Mouse (Mus musculus) gastrocnemius, postnatal 14 days (tissue): ENCODE data around the gene Tmem247. TPM values are rescaled to one million over a fixed set of nuclear protein-coding genes. Genes with fewer than 3 reads are reported as not detected.

Experiments
- DNase-seq: peaks from one replicate; pipeline ENCODE4 v3.0.0; 2021; ENCODE audit warnings: mixed read lengths
- intact Hi-C: fragments of 180-260 bp; cut with DNase I; formaldehyde crosslinking; loops from one replicate; pipeline ENCODE4 v1.15.1; 2025; ENCODE audit warnings: low total_unique reads
- total RNA-seq, 2 experiments: library from RNA; stranded (reverse); gene quantifications; 2 replicates each; pipeline ENCODE4 v1.2.3; 2021

Tmem247 gene
- total RNA-seq, 2 experiments from 2014 or later = not detected

DNA sequence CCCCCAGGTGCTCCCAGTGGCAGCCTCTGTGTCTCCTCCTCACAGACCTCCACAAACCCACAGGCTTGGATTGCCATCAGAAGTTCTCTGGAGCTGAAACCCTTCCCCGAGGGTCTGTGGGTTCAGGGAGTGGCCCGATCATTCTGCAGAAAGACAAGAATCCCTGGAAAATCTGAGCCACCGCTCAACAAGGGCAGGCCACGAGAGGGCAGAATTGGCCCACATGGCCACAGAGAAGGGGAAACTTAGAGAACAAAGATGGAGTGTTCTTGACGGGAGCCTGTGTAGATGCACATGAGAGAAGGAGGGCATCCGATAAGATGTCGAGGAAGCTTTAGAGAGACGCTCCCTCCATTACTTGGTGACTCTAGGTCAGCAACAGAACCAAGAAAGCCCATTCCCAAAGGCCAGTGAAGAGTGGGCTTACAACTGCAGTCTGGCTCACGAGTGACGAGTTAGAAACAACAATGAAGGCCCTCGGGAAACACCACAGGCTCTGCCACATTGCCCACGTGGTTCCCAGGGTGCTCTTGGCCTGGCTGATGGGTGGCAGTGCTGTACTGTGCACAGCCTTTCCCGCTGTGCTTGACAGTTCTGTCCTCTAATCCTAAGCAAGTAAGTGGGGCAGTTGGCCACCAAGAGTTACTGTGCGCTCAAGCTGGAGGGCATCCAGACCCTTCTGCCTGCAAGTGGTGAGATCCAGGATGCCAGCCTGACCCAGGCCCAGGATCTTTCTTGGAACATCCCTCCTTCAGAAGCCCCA is 7.2 kb upstream of the Tmem247 start:
- no peak for DNase-seq
- intact Hi-C loops = loop anchor here (5.0 to 10.0 kb wide), 2 partner anchors 337 to 755 kb away; no protein-coding TSS in a partner anchor

DNA sequence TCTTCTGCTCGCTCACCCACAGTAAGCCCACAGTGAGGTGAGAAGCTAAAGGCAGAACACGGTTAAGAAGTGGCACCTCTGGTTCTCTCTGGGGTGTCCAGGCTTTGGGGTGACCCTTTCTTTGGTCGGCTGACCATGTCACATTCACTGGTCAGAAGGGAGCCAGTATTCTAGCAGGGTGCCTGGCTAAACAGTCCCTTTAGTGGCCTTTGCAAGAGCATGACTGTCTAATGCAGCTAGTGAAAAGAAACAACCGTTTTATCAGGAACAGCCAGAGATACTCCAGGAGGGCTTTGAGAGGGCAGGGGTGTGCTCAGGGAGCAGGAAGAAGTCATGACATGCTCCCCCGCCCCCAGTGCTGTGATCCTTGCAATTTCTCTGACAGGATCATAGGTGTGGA is 5.9 kb upstream of the Tmem247 start:
- intact Hi-C loops = no loop called here

DNA sequence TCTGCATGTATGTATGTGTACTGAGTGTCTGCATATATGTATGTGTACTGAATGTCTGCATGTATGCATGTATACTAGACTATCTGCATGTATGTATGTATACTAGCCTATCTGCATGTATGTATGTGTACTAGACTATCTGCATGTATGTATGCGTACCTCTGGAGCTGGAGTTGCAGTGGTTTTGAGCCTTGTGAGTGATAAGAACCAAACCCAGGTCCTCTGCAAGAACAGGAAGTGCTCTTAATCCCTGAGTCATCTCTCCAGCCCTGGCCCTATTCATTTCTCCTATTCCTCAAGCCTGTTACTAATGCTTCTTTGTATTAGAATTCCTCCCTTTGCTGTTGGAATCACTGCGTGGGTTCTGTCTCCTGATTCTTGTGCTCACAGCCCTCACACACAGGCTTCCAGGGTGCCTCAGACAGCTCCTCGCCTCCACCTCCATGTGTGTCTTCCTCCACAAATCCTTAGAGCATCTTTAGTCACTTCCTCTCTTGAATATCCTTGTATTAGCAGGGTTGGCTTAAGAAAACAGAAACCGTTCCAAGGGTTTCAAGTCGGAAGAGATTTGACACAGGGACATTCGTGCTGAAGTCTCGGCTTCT is 4.0 kb upstream of the Tmem247 start:
- no peak for DNase-seq
- intact Hi-C loops = no loop called here

More for the DNA sequence above, 5.9 kb upstream of the Tmem247 start:
- no peak for DNase-seq

DNA sequence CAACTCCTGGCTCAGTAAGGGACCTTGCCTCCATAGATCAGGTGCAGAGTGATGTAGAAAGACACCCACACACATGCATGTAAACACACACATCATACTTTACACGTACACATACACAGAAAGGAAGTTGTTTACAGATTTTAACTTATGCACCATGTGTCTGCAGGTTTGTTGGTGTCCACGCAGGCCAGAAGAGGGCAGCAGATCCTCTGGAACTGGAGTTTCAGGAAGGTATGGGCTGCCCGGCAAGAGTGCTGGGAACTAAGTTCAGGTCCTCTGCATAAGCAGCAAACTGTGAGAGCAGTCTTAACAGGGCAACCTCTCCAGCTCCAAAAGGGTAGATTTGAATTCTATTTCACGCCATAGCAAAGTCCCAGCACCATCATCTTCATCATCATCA is 1.6 kb upstream of the Tmem247 start:
- no peak for DNase-seq
- intact Hi-C loops = loop anchor here (5.0 kb wide), 1 partner anchor 127 kb away; no protein-coding TSS in a partner anchor

DNA sequence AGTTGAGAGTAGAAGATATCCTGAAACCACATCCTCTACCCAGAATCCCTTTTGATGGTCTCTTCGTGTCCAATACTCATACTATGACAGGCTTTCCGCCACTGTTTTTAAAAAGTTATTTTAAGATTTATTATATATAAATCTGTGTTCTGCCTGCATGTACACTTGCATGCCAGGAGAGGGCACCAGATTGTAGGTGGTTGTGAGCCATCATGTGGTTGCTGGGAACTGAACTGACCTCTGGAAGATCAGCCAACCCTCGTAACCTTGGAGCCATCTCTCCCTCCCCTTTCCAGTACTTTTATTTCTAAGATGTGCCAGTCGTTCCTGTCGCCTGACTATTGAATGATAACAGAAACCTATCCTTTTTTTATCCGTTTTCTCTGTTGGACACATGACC is 1.6 kb downstream of the Tmem247 start:
- intact Hi-C loops = loop anchor here (5.0 kb wide), 1 partner anchor 124 kb away; no protein-coding TSS in a partner anchor
- DNase-seq = peak; percentile 44

DNA sequence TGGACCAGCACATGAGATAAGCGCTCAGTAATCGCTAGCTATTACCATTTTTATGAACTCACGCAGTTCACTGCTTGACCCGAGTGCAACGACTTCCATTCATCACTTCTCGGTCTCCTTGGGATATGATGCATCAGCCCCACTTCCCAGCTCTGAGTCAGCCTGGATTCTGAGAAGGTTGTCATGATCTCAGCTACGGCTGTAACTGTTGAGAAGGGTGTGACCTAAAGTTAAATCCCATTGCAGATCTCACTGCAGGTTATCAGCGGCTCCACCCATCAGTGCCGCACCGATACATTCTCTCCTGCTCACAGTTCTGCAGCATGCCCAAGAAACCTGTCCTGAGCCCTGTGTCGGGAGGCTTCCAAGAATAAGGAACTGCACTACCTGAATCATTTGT is 2.6 kb downstream of the Tmem247 start:
- intact Hi-C loops = loop anchor here (5.0 kb wide), 1 partner anchor 123 kb away; no protein-coding TSS in a partner anchor
- no peak for DNase-seq

DNA sequence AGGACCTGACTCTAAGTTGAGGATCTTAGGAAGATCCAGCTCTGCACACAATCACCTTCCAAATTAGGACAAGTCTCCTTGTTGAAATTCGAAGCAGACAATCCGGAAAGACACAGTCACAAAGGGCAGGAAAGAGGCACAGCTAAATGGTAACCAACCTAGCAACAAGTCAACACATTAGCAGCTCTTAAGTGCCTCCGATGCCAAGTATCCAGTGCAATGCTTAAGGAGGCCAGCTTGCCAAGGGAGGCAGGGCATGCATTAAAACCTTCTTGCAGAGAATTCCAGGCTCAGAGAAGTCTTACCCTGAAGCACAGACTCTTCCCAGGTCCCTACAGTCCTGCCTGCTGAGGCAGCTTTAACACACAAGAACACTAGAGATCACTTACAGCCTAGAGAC is 7.5 kb downstream of the Tmem247 start:
- DNase-seq = no peak
- intact Hi-C loops = no loop called here

DNA sequence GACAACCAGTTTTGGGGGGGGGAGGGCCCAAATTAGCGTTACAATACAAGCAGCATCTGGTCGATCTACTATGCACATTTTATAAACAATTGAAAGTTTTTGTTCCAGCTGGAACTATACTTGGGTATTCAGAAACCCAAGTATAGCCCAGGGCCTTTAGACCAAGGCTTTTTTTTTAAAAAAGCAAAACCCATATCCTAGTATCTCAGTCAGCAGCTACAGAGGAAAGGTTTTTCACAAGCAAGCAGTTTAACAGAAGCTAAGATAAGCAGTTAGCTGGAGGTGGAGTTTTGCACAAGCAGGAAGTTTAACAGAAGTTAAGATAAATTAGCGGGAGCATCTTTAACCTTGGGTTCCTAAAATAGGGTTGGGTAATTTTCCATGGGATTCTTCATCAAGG is 9.7 kb downstream of the Tmem247 start:
- intact Hi-C loops = no loop called here
- no peak for DNase-seq

DNA sequence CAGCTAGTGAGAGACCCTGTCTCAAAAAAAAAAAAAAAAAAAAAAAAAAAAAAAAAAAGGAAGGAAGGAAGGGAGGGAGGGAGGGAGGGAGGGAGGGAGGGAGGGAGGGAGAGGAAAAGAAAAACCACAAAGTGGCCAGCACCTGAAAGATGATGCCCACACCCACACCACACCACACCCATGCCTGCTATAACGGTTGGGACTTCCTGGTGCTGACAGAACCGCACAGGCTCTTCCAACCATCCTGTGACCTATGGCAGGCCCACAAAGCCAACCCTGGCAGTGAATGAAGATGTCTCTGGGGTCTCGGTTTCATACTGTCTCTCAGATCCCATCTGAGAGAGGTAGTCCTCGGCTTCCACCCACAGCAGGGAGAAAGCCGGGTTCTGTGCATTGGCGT is 12.2 kb downstream of the Tmem247 start:
- no peak for DNase-seq
- intact Hi-C loops = no loop called here

DNA sequence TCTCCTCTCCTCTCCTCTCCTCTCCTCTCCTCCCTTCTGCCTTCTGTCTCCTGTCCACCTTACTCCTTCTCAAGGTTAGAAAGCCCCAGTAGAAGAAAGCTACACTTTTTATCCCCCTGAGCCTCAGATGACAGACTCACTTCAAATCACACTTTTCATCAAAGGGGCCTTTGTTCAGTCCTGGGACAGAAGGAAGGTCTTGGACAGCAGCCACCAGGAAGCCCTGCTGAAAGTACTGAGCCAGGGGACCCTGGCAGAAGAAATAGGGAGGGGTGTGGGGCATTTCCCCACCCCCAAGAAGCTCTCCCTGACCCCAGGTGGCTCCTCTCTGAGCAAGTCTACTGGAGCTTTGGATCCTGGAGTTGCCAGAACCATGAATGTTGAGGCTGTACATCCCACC is 12.8 kb downstream of the Tmem247 start:
- intact Hi-C loops = no loop called here
- DNase-seq = no peak

DNA sequence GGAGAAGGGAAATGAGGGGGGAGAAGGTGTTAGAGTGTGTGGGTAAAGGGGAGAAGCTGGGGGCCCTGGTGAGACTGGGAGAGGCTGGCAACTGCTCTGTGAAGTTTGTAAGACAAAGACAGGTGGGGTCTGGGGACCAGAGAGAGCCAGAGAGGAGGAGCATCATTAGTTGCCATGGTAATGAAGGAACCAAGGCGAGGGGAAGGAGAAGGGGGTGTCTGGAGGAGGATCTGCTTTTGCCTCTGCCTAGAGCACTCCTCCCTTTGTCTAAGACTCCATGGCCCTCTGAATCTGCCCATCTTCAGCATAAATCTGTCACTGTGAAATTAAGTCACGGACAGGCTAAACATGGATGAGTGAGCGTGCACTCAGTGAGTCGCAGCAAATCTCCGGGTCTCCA is 15.7 kb downstream of the Tmem247 start:
- intact Hi-C loops = no loop called here

DNA sequence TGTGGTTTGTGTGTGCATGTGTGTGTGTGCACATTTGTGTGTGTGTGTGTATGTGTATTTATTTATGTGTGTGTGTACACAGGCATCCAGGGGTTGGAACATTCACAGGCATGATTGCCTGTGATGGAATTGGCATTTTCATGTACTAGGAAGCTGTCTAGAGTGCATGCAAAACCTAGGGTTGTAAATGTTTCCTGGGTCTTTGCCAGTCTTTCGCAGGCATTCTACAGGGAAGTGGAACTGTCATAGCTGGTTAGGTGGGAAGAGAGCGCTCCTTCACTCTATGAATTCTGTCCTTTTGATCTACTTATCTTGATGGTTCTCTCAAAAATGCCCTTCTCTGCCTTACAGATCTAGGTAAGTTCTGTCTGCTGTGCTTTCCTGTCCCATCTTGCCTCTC is 19.9 kb downstream of the Tmem247 start:
- intact Hi-C loops = no loop called here

More for the DNA sequence above, 15.7 kb downstream of the Tmem247 start:
- DNase-seq = no peak

DNA sequence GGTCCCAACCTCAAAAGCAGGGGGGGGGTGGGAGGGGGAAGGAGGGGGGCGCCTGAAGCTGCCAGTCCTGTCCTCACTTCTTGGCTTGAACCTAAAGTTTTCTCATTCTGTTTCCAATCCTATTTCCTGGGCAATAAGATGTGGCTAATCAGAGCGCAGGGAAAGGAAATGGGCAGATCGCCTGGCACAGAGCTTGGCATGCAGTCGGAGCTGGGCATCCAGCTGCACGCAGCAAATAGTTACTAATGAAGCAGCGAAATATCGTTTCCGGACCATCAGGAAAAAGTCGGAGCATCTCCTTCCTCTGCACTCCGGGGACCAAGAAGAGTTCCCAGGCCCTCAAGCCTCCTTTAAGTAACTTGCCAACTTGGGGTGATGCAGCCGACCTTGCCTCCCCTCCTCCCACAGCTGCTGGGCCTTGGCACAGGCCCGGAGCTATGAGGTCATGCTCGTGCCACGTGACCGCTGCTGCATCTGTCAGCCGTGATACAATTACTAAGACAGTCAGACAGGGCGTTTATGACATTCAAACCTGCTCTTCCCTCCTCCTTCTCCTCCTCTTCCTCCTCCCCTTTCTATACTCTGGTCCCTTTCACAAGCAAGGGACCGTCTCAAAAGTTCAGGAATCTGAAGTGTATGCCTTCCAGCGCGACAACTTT is 20.5 kb downstream of the Tmem247 start:
- intact Hi-C loops = no loop called here

More for the DNA sequence above, 19.9 kb downstream of the Tmem247 start:
- no peak for DNase-seq

DNA sequence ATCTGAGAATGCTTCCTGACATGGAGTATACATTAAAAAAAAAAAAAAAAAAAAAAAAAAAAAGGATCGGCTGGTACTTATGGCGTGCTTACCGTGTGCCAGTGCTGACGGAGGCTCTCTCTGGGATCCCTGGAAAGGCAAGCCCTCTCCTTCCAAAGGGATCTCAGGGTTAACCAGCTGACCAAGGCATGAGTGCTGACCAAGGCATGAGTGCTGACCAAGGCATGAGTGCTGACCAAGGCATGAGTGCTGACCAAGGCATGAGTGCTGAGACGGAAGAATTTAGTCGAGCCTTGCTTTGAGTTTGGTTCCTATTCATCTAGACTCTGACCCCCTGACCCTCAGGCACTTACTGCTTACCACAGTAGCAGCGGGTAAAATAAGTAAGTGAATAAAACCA is 21.5 kb downstream of the Tmem247 start:
- intact Hi-C loops = no loop called here
- DNase-seq = no peak

More for the DNA sequence above, 20.5 kb downstream of the Tmem247 start:
- DNase-seq = peak; percentile 83

DNA sequence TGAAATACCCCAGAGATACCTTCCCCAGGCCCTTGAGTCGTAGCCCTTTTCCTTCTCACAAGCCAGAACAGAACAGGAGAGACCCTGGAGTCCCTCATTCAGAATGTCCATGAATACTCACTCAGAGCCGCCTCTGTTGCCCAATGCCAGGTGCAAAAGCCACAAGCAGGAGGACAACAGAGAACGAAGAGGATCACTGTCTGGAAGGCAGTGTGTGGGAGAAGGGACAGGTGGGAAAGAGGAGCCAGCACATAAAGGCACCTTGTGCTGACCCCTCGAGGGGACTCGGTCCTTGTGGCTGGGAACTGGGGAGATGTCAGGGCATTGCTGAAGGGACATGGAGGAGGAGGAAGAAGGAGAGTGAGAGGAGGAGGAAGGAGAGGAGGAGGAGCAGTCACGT is 25.0 kb downstream of the Tmem247 start:
- intact Hi-C loops = no loop called here
- no peak for DNase-seq

DNA sequence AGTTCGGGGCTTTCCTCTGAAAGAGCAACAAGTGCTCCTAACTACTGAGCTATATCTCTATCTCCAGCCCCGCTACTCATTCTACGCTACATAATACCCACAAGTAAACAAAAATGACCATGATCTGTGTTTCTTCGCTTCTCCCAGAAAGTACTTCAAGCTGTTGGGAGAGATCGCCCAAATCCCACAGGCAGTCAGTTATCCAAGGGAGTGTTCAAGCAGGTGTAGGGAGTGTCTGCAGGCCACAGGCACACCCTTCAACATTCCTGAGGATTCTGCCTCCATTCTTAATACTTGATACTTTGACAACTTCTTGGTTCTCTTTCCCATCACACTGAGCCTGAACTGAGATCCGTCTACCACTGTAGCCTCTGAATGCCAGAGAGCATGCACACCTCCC is 26.0 kb downstream of the Tmem247 start:
- no peak for DNase-seq
- intact Hi-C loops = no loop called here

DNA sequence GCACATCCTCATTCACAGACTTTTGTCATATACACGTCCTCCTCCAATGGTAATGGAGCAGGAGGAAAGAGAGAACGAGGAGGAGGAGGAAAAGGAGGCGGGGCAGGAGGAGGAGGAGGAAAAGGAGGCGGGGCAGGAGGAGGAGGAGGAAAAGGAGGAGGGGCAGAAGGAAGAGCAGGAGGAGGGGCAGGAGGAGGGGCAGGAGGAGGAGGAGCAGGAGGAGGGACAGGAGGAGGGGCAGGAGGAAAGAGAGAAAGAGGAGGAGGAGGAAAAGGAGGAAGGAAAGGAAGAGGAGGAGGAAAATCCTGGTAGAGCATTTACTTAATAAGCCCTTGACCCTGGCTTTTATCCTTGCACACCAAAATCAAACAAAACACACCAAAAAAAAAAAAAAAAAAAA is 28.9 kb downstream of the Tmem247 start:
- no peak for DNase-seq

DNA sequence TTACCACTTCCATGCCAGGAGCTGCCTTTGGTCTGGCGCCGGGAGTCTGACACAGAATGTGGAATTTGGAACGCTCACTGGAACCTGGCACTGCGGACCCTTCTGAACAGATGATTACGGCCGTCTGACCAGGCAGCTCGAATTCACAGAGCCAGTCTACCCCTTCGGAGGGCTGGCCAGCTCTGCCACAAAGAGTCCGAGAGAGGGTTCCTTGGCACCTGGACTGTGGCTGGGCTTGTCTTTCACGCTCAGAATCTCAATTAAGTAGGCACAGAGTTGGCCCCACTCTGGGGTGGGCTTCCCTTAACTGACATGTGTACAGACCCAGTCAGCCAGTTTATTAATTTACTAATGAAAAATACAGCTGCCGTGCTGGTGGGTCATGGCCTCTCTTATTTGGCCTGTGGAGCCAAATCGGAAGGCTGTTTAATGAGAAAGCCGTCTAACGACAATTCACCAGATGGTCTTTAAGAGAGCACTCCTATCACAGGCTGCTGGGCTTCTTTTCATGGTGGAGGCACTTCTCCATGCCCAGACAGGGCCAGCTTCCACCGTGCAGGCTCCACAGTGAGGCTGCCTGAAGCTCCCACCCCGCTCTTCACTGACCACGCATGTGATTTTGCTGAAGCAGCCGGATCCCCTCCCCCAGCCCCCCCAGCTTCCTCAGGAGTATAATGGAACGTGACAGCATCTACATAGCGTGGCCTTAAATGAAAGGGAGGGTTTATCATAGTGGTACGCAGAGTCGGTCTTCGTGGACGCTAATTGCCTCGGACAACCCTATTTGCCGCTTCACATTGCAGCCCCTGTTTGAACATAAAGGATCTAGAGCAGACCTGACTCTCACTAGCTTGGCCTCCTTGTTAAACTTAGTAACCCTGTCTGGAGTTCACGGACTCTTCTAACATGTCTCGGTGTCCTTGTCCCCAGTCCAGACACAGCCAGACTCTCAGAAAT is 31.0 kb downstream of the Tmem247 start, which contains the start of gene Atp6v1e2:
Gene Atp6v1e2, minus strand, starts transcription at position 58 of the 957 bp plus-strand sequence.
- intact Hi-C loops = no loop called here
- DNase-seq = peak; percentile 79

More for the DNA sequence above, 28.9 kb downstream of the Tmem247 start:
- intact Hi-C loops = no loop called here

DNA sequence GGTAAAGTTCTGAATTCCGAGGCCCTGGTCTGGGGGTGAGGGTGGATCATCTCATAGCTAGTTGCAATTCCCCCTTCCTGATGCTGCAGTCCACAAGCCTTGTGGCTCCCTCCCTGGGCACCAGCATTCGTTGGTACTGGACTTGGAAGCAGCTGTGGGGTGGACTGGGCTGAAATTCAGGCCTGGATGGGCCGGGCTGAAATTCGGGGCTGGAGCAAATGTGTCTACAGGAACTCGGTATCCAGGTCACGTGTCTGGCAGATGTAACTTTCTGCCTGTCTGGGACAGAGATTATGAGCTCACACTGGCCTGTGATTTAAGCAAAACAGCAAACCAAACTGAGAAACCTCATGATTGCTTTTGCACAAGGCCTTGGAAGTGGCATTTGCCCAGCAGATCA is 31.7 kb downstream of the Tmem247 start:
- intact Hi-C loops = no loop called here
- peak; percentile 81 for DNase-seq
